Mouse (Mus musculus) cortical plate, adult 2 months (tissue): ENCODE measurements around the gene Adcy5.

Experiments used
- CTCF ChIP-seq: fragments of 200-500 bp; IDR thresholded peaks from 2 replicates; pipeline ENCODE4 v1.5.1; 2011; ENCODE audit warnings: mild to moderate bottlenecking, control low read depth, low read length; ENCODE audit not compliant: insufficient read depth; ENCODE audit errors: extremely low read depth
- POLR2A ChIP-seq: fragments of 200-500 bp; IDR thresholded peaks from 2 replicates; pipeline ENCODE4 v1.6.1; 2011; ENCODE audit warnings: mild to moderate bottlenecking, low read length, control low read depth; ENCODE audit not compliant: insufficient read depth; ENCODE audit errors: extremely low read depth

- no peak for TF ChIP-seq POLR2A
- peak; percentile 35; the same call in 1 of the 2 replicates for TF ChIP-seq CTCF
Observed at GRCm38 (mm10) chr16:35111143-35111620, 43.5 kb upstream of the Adcy5 start.
